Mouse (Mus musculus): ENCODE data around the gene Pik3ip1.

The Pik3ip1 gene

GRCm38 (mm10) chr11:3302792-3303191, 27.4 kb upstream of the Pik3ip1 start:
- 40% methylated on average over 4 of the region's 4 CpGs for WGBS

GRCm38 (mm10) chr11:3305821-3306220, 24.4 kb upstream of the Pik3ip1 start:
- WGBS, result 94% methylated on average over 4 of the region's 4 CpGs

DNA sequence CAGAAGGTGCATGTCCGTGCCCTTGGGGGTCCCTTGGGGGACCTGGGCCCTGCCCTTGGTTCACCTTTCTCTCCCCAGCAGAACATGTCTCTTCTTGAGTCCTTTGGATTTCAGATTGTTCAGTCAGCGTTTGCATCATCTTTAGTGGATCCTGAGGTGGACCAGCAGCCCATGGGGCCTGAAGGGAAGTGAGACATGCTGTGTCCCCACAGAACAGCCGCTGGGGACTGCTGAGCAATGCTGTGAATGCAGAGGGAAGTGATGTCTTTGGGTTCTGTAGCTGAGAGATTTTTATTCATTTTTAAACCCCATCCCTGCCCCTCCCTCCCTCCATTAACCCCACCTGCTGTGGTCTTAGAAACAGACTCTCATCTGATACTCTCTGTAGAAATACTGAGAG, 22.3 kb upstream of the Pik3ip1 start:
- 84% methylated on average over 3 of the region's 3 CpGs for WGBS

DNA sequence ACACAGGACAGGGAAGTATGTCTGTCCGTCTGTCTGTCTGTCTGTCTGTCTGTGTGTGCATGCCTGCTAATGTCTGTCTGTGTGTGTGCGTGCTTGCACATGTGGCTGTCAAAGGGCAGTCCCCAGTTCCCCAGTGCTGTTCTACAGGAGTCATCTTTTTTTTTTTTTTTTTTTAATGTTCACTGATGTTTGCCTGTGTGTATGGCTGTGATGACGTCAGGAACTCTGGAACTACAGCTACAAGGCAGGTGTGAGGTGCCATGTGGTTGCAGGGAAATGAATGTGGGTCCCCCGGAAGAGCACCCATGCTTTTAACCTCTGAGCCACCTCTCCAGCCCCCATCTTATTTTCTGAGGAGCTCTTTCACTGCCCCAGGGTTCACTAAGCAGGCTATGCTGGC, 20.3 kb upstream of the Pik3ip1 start:
- 91% methylated on average over 4 of the region's 4 CpGs for WGBS

DNA sequence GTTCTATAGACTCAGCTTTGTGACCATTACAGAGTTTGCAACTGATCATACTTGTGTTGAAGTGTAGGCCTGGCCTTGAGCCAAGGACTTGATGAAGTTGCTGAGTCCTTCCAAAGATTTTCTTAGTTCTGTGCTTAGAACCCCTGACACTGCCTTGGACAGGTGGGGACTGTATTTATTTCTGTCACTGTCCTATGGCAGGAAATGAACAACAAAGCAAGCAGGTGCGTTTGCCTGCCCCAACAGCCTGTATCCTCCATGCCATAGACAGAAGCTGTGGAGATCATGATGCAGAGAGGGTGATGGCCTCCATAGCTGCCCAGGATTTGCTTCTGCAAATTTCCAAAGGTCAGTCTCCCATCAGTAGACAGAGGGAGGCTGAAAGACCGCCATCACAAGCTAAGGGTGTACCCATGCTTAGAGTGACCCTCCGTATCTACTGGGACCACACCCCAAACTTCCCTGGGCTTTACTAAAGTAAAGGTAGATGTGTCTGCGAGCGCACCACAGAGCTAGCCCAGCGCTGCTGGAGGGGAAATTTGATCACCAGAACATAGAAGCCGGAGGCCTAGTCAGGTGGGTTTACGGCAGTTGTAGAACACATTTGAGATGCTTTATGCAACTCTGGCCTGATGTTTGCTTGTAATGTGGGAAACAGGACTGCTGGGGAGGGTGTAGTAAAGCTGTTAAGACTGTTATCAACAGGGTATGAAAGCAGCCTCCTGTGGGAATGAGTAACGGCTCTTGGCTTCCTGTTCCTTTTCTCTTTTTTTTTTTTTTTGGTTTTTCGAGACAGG, 19.2 kb upstream of the Pik3ip1 start:
- WGBS, result 90% methylated on average over 10 of the region's 10 CpGs

- 86% methylated on average over 10 of the region's 10 CpGs for WGBS
Observed at GRCm38 (mm10) chr11:3311586-3312347, 18.4 kb upstream of the Pik3ip1 start.

- WGBS, result 87% methylated on average over 1 of the region's 1 CpGs
Observed at GRCm38 (mm10) chr11:3313294-3313693, 16.9 kb upstream of the Pik3ip1 start.

- 35% methylated on average over 2 of the region's 2 CpGs for WGBS
Observed at GRCm38 (mm10) chr11:3314148-3314547, 16.1 kb upstream of the Pik3ip1 start.

DNA sequence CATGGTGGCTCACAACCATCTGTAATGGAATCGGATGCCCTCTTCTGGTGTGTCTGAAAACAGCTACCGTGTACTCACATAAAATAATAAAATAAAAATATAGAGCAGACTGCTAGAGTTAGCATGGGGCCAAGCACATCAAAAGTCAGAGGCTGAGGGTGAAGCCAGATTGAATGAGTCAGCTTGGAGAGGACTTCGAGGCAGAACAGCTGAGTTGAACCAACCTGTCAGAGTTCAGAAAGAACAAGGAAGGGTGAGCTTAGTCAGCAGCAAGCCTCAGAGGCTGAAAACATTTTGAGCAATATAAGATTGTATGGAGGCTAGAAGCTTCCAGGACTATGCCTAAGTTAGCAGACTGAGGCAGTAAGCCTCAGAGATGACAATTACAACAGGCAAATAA, 11.9 kb upstream of the Pik3ip1 start:
- 91% methylated on average over 3 of the region's 3 CpGs for WGBS

DNA sequence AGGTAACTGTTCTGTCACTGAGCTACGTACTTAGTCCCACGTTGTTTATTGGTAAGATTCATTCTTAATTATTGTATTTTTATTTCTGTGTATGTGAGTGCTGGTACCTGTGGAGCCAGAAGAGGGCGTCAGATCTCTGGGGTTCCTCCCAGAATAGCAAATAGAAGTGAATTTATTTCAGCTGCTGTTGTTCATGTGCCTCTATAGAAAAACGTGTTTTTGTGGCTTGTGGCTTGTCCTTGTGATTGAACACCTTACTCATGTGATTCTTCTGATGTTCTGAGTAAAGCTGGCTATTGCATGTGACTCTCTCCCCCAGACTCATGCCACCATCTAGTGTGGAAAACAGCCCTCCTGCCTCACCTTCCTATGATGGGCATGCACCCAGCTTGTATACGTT, 1.9 kb upstream of the Pik3ip1 start:
- 87% methylated on average over 5 of the region's 5 CpGs for WGBS

DNA sequence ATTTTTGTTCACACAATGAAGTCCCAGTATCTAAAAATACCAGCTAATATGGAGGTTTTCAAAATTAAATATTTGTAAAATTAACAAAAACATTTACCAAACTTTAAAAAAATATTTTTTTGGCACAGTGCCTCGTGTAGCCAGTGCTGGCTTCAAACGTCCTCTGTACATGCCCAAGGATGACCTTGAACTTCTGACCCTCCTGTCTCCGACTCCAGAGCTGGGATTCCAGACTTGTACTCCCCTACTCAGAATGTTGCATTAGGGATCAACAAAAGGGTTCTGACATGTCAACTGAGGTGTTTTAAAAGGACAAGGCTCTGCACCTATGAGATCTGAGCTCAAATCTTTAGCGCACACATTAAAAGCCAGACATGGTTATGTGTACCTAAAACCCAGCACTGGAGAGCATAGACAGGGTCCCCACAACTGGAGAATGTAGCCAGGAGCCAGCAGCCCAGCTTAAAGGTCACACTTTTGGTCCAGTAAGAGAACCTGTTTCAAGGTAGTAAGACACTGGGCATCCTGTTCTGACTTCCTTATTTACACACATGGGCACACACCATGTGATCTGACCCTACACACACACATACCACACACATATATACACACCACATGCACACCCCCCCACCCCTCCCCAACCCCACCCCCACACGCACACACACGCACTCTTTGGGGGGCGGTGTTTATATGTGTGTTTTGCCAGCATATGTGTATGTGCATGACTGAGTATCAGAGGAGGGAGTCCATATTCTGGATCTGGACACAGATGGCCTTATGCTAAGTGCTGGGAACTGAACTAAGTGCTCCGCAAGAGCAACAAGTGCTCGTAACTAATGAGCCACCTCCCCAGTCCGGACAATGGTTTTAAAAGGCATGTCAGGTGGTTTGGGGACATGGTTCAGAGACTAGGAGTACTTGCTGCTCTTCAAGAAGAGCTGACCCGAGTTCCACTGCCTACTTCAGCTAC, 1.1 kb upstream of the Pik3ip1 start:
- WGBS, result 79% methylated on average over 11 of the region's 11 CpGs

GRCm38 (mm10) chr11:3330566-3330965, 365 bp downstream of the Pik3ip1 start:
- WGBS, result under 1% methylated on average over 9 of the region's 9 CpGs

- WGBS, result 1% methylated on average over 14 of the region's 14 CpGs
Observed at GRCm38 (mm10) chr11:3330991-3331750, 970 bp downstream of the Pik3ip1 start.

- WGBS, result under 1% methylated on average over 75 of the region's 75 CpGs
Observed at GRCm38 (mm10) chr11:3331756-3332642, 1.8 kb downstream of the Pik3ip1 start.

DNA sequence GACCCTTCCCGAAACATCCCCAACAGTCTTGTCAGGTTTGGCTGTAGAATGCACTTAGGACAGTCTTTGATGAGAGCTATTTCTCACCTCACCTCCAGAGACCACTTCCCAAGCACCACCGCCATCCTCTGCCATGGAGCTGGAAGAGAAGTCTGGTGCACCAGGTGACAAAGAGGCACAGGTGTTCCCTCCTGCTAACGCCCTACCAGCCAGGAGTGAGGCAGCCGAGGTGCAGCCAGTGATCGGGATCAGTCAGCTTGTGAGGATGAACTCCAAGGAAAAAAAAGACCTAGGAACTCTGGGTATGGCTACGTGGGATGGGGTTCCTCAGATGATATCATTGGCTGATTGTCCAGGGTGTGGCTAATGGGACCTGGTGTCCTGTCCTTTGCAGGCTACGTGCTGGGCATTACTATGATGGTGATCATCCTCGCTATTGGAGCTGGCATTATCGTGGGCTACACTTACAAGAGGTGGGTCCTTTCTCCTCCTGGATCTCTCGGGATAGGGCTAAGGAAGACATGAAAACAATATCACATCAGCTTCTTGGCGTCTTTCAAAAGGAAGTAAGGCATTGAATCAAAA, 3.0 kb downstream of the Pik3ip1 start:
- 87% methylated on average over 11 of the region's 11 CpGs for WGBS

- 87% methylated on average over 11 of the region's 11 CpGs for WGBS
Observed at GRCm38 (mm10) chr11:3334141-3334710, 4.0 kb downstream of the Pik3ip1 start.

GRCm38 (mm10) chr11:3334711-3335316, 4.6 kb downstream of the Pik3ip1 start:
- 59% methylated on average over 9 of the region's 9 CpGs for WGBS

- WGBS, result 53% methylated on average over 11 of the region's 11 CpGs
Observed at GRCm38 (mm10) chr11:3335651-3336216, 5.5 kb downstream of the Pik3ip1 start.

- WGBS, result 57% methylated on average over 3 of the region's 3 CpGs
Observed at GRCm38 (mm10) chr11:3336602-3337001, 6.4 kb downstream of the Pik3ip1 start.

Data from cerebral cortex, adult 2 months (tissue).